Mouse (Mus musculus) midbrain, postnatal 0 days (tissue): ENCODE measurements around the gene Nt5m. TPM values are rescaled to one million over a fixed set of nuclear protein-coding genes. Genes with fewer than 3 reads are reported as not detected.

Source experiments
- ATAC-seq: fragments of 200-750 bp; cut with Nextera tagmentation; 2 replicates; pipeline ENCODE4 v1.8.0; 2017; ENCODE audit warnings: moderate number of reproducible peaks, mild to moderate bottlenecking, moderate TSS enrichment, moderate library complexity; ENCODE audit not compliant: low FRiP score
- DNase-seq: peaks from one replicate; pipeline ENCODE4 v3.0.0-alpha.2; 2015; ENCODE audit warnings: low spot score
- H3K27ac ChIP-seq: fragments of 300-500 bp; sonication (generic); 2 replicates; pipeline ENCODE4 v1.5.1; 2014; ENCODE audit warnings: low read depth, mild to moderate bottlenecking, low read length, mixed read lengths
- H3K27me3 ChIP-seq: fragments of 300-500 bp; sonication (generic); 2 replicates; pipeline ENCODE4 v1.6.1; 2014; ENCODE audit warnings: low read length, control low read depth, mixed read lengths; ENCODE audit not compliant: insufficient read depth
- H3K36me3 ChIP-seq: fragments of 300-500 bp; sonication (generic); 2 replicates; pipeline ENCODE4 v1.6.1; 2014; ENCODE audit warnings: low read length, control low read depth, mixed read lengths; ENCODE audit not compliant: insufficient read depth
- H3K4me1 ChIP-seq: fragments of 300-500 bp; sonication (generic); 2 replicates; pipeline ENCODE4 v1.6.1; 2014; ENCODE audit warnings: mild to moderate bottlenecking, control low read depth, antibody characterized with exemption, low read length, mixed read lengths; ENCODE audit not compliant: insufficient read depth
- H3K4me2 ChIP-seq: fragments of 300-500 bp; sonication (generic); 2 replicates; pipeline ENCODE4 v1.6.1; 2014; ENCODE audit warnings: low read depth, mild to moderate bottlenecking, low read length, mixed read lengths; ENCODE audit not compliant: poor library complexity, severe bottlenecking
- H3K4me3 ChIP-seq: fragments of 300-500 bp; sonication (generic); 2 replicates; pipeline ENCODE4 v1.5.1; 2014; ENCODE audit warnings: low read depth, mild to moderate bottlenecking, low read length, moderate library complexity
- H3K9ac ChIP-seq: fragments of 300-500 bp; sonication (generic); replicated peaks from 2 replicates; pipeline ENCODE4 v1.6.1; 2014; ENCODE audit warnings: mild to moderate bottlenecking, low read length, moderate library complexity, mixed read lengths; ENCODE audit not compliant: poor library complexity, severe bottlenecking
- H3K9me3 ChIP-seq: fragments of 300-500 bp; sonication (generic); 2 replicates; pipeline ENCODE4 v1.6.1; 2016; ENCODE audit warnings: low read length, control low read depth
- CTCF ChIP-seq: IDR thresholded peaks from 2 replicates; pipeline ENCODE4 v1.5.1; 2016; ENCODE audit warnings: antibody characterized with exemption, mild to moderate bottlenecking
- WGBS: fragments of 180-500 bp; shearing (Covaris S2); extraction: QIAGEN DNeasy Blood & Tissue Kit; methylation state at CpG from one replicate; pipeline ENCODE4 v1.1.7; 2014; 5-methylcytosine and 5-hydroxymethylcytosine counted together
- polyA plus RNA-seq: library from polyadenylated mRNA; unstranded; fragments of >200 nt; fragmentation: Nextera tagmentation; extraction: Ambion mirVana; gene quantifications from 2 replicates; pipeline ENCODE4 v1.2.1, GENCODE M21; 2015
- total RNA-seq: library from RNA; depleted of rRNA; stranded (reverse); fragments of >200 nt; gene quantifications from 2 replicates; pipeline ENCODE4 v1.2.3, GENCODE M21; 2014

The Nt5m gene
- total and polyA plus RNA-seq, 2 experiments from 2014 or later, result 72.6 to 92.2 TPM

- H3K36me3 ChIP-seq, result peaks cover 62% of the 10 kb centered on the region
- H3K4me1 ChIP-seq, result peaks cover 8% of the 10 kb centered on the region; the same call in 1 of the 2 replicates
- H3K4me3 ChIP-seq, result no peak overlapping the region
These were observed 34.0 kb upstream of the Nt5m start for GRCm38 (mm10) chr11:59805256-59805655.

GRCm38 (mm10) chr11:59805656-59806055 is 33.6 kb upstream of the Nt5m start:
- H3K4me3 ChIP-seq, result no peak overlapping the region
- H3K4me1 ChIP-seq, result peaks cover 8% of the 10 kb centered on the region; the same call in 1 of the 2 replicates
- ATAC-seq (no peak), DNase-seq (no peak)
- TF ChIP-seq CTCF, result no peak
- H3K4me2 ChIP-seq, result no peak overlapping the region
- 91% methylated on average over 2 of the region's 2 CpGs for WGBS
- H3K27ac ChIP-seq, result no peak overlapping the region
- no peak overlapping the region for H3K9ac ChIP-seq
- peaks cover 58% of the 10 kb centered on the region for H3K36me3 ChIP-seq
- H3K9me3 ChIP-seq, result no peaks in the 10 kb centered on the region
- no peaks in the 10 kb centered on the region for H3K27me3 ChIP-seq

More at GRCm38 (mm10) chr11:59805256-59805655, 34.0 kb upstream of the Nt5m start:
- Histone ChIP-seq H3K27me3 (no peaks in the 10 kb centered on the region), H3K9ac (no peak overlapping the region), H3K9me3 (no peaks in the 10 kb centered on the region), H3K4me2 (no peak overlapping the region), H3K27ac (no peak overlapping the region)
- ATAC-seq (no peak), DNase-seq (no peak)
- TF ChIP-seq CTCF, result no peak
- WGBS, result 100% methylated on average over 1 of the region's 1 CpGs

GRCm38 (mm10) chr11:59808170-59808960 is 30.9 kb upstream of the Nt5m start:
- no peaks in the 10 kb centered on the region for H3K27me3 ChIP-seq
- 60% methylated on average over 14 of the region's 14 CpGs for WGBS
- H3K4me3 ChIP-seq, result peak overlapping the region; percentile 76
- H3K36me3 ChIP-seq, result peaks cover 37% of the 10 kb centered on the region
- peak; percentile 12 for DNase-seq
- H3K4me1 ChIP-seq, result peaks cover 8% of the 10 kb centered on the region; the same call in 1 of the 2 replicates
- peak; percentile 58 for TF ChIP-seq CTCF
- H3K9ac ChIP-seq, result peak overlapping the region; percentile 85
- peak overlapping the region; percentile 55; the same call in 1 of the 2 replicates for H3K27ac ChIP-seq
- H3K9me3 ChIP-seq, result no peaks in the 10 kb centered on the region
- ATAC-seq, result no peak
- peak overlapping the region; percentile 83 for H3K4me2 ChIP-seq

GRCm38 (mm10) chr11:59809071-59809669 is 30.1 kb upstream of the Nt5m start:
- DNase-seq (peak; percentile 40), ATAC-seq (peak; percentile 29; the same call in 1 of the 2 replicates)
- Histone ChIP-seq H3K27me3 (no peaks in the 10 kb centered on the region), H3K36me3 (peaks cover 32% of the 10 kb centered on the region), H3K4me3 (peak overlapping the region; percentile 76), H3K4me2 (peak overlapping the region; percentile 83), H3K4me1 (peaks cover 8% of the 10 kb centered on the region; the same call in 1 of the 2 replicates), H3K9me3 (no peaks in the 10 kb centered on the region), H3K9ac (peak overlapping the region; percentile 85), H3K27ac (peak overlapping the region; percentile 99)
- WGBS, result 1% methylated on average over 15 of the region's 15 CpGs
- no peak for TF ChIP-seq CTCF

- peaks cover 25% of the 10 kb centered on the region for H3K36me3 ChIP-seq
- peak within 1 kb of the TSS; percentile 76 for H3K4me3 ChIP-seq
- peak within 1 kb of the TSS; percentile 99 for H3K27ac ChIP-seq
- peak within 1 kb of the TSS; percentile 83 for H3K4me2 ChIP-seq
- no peaks in the 10 kb centered on the region for H3K9me3 ChIP-seq
- no peaks in the 10 kb centered on the region for H3K27me3 ChIP-seq
- peak within 1 kb of the TSS; percentile 85 for H3K9ac ChIP-seq
- under 1% methylated on average over 52 of the region's 52 CpGs for WGBS
- peak; percentile 95 for ATAC-seq
- peak; percentile 89 for DNase-seq
- H3K4me1 ChIP-seq, result peaks cover 8% of the 10 kb centered on the region; the same call in 1 of the 2 replicates
- peak; percentile 67 for TF ChIP-seq CTCF
These were observed 29.4 kb upstream of the Nt5m start, which contains the start of gene Flcn for GRCm38 (mm10) chr11:59809670-59810474. Gene Flcn, minus strand, starts transcription at chr11:59810016.
